Mouse (Mus musculus) hindbrain, embryonic 14.5 days (tissue): ENCODE data around the gene Etl4. TPM values are rescaled to one million over a fixed set of nuclear protein-coding genes. Genes with fewer than 3 reads are reported as not detected.

Experiments
- ATAC-seq: fragments of 200-750 bp; cut with Nextera tagmentation; 2 replicates; pipeline ENCODE4 v1.8.0; 2017; ENCODE audit warnings: moderate number of reproducible peaks, mild to moderate bottlenecking, moderate TSS enrichment, moderate library complexity; ENCODE audit not compliant: low FRiP score
- DNase-seq: peaks from one replicate; pipeline ENCODE4 v3.0.0-alpha.2; 2015; ENCODE audit warnings: low spot score
- H3K27ac ChIP-seq: fragments of 300-500 bp; sonication (generic); 2 replicates; pipeline ENCODE4 v1.5.1; 2014; ENCODE audit warnings: mild to moderate bottlenecking, moderate library complexity
- H3K27me3 ChIP-seq: fragments of 300-500 bp; sonication (generic); 2 replicates; pipeline ENCODE4 v1.6.1; 2014; ENCODE audit warnings: mild to moderate bottlenecking, low read length, mixed read lengths; ENCODE audit not compliant: control insufficient read depth, insufficient read depth
- H3K36me3 ChIP-seq: fragments of 300-500 bp; sonication (generic); replicated peaks from 2 replicates; pipeline ENCODE4 v1.6.1; 2014; ENCODE audit not compliant: control insufficient read depth, insufficient read depth
- H3K4me1 ChIP-seq: fragments of 300-500 bp; sonication (generic); replicated peaks from 2 replicates; pipeline ENCODE4 v1.6.1; 2014; ENCODE audit warnings: antibody characterized with exemption, low read length, mixed read lengths; ENCODE audit not compliant: control insufficient read depth, insufficient read depth
- H3K4me2 ChIP-seq: fragments of 300-500 bp; sonication (generic); replicated peaks from 2 replicates; pipeline ENCODE4 v1.6.1; 2014; ENCODE audit warnings: mild to moderate bottlenecking, moderate library complexity
- H3K4me3 ChIP-seq: fragments of 300-500 bp; sonication (generic); replicated peaks from 2 replicates; pipeline ENCODE4 v1.5.1; 2014; ENCODE audit warnings: mild to moderate bottlenecking, low read length
- H3K9ac ChIP-seq: fragments of 300-500 bp; sonication (generic); 2 replicates; pipeline ENCODE4 v1.6.1; 2014
- H3K9me3 ChIP-seq: fragments of 300-500 bp; sonication (generic); 2 replicates; pipeline ENCODE4 v1.6.1; 2016; ENCODE audit warnings: low read length; ENCODE audit not compliant: control insufficient read depth
- WGBS: fragments of 180-500 bp; shearing (Covaris S2); extraction: QIAGEN DNeasy Blood & Tissue Kit; methylation state at CpG from one replicate; pipeline ENCODE4 v1.1.7; 2014; 5-methylcytosine and 5-hydroxymethylcytosine counted together
- polyA plus RNA-seq: library from polyadenylated mRNA; unstranded; fragments of >200 nt; fragmentation: Nextera tagmentation; extraction: Ambion mirVana; gene quantifications from 2 replicates; pipeline ENCODE4 v1.2.1, GENCODE M21; 2014

Etl4 gene
- polyA plus RNA-seq, 1 experiment from 2014 or later = 5.9 TPM

DNA sequence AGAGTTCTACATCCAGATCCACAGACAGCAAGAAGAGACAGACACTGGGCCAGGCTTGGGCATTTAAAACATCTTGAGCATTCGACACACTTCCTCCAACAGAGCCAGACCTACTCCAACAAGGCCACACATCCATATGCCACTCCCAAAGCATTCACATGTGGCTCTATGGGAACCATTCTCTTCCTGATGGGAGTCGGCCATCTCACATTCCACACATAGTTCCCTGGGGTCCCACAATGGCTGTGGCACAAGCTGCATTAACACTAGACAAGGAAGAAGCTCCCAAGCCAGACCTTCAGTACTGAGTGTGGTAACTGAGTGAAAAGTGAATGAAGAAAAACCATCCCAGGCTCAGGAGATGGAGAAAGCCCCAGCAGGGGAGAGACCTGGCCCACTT is 584.2 kb downstream of the Etl4 start:
- no peaks in the 10 kb centered on the region for H3K27me3 ChIP-seq
- H3K4me1 ChIP-seq = no peaks in the 10 kb centered on the region
- H3K4me2 ChIP-seq = no peak overlapping the region
- H3K36me3 ChIP-seq = no peaks in the 10 kb centered on the region
- no peaks in the 10 kb centered on the region for H3K9me3 ChIP-seq
- no peak overlapping the region for H3K27ac ChIP-seq
- 66% methylated on average over 2 of the region's 2 CpGs for WGBS
- DNase-seq = no peak
- no peak for ATAC-seq
- H3K4me3 ChIP-seq = no peak overlapping the region
- H3K9ac ChIP-seq = no peak overlapping the region

DNA sequence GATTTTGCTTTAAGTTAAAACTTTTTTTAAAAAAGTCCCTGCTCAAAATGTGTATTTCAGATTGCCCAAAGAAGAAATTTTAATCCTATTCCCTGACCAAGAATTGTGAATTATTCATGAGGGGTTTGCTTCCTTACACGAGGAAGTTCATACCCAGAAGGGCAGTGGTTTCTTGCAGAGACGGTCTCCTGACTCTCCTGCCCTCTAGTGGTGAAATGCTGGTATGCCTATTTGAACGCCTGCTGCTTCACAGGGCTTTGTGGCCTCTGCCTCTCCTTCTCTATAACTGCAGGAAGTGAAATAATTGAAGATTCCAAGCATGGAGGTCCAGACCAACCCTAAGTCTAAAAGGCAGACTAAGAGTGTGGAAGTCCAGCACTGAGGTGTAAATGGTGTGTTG is 585.1 kb downstream of the Etl4 start:
- ATAC-seq (peak; percentile 66; the same call in 1 of the 2 replicates), DNase-seq (peak; percentile 82)
- H3K4me1 ChIP-seq = no peaks in the 10 kb centered on the region
- WGBS = 11% methylated on average over 3 of the region's 3 CpGs
- no peaks in the 10 kb centered on the region for H3K36me3 ChIP-seq
- H3K27ac ChIP-seq = no peak overlapping the region
- H3K4me2 ChIP-seq = no peak overlapping the region
- no peaks in the 10 kb centered on the region for H3K9me3 ChIP-seq
- H3K9ac ChIP-seq = no peak overlapping the region
- H3K27me3 ChIP-seq = no peaks in the 10 kb centered on the region
- no peak overlapping the region for H3K4me3 ChIP-seq

DNA sequence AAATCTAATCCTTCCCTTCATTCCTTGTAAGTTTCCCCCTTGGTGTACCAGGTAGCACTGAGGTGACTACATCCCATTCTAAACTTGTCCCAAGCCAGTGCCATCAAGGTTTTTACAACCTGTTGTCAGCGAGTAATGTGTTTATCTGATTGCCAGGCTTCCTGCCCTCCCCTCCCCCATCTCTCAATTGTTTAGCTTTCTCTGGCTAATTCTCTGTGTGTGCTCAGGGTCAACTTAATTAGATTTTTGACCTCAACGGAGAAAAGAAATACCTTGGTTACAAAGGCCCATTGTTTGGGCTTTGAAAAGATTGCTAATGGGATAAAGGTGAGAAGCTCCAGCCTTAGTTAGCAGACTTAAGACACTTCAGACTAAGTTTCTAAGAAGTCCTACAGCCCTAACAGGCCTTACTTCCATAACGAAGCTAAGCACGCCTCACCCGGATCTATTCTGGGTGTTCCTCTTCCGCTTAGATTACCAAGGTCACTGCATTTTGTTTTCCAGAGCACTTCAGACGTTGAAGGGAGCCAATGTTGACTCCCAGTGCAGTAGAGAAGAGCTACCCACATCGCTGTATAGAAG is 586.7 kb downstream of the Etl4 start:
- Histone ChIP-seq H3K9me3 (0 out of 2 replicates have a peak, but pooled peaks cover 3% of the 10 kb centered on the region), H3K4me1 (no peaks in the 10 kb centered on the region), H3K27me3 (no peaks in the 10 kb centered on the region), H3K9ac (no peak overlapping the region), H3K36me3 (no peaks in the 10 kb centered on the region), H3K4me2 (no peak overlapping the region), H3K27ac (no peak overlapping the region), H3K4me3 (no peak overlapping the region)
- DNase-seq = no peak
- WGBS = 44% methylated on average over 8 of the region's 8 CpGs
- ATAC-seq = no peak

DNA sequence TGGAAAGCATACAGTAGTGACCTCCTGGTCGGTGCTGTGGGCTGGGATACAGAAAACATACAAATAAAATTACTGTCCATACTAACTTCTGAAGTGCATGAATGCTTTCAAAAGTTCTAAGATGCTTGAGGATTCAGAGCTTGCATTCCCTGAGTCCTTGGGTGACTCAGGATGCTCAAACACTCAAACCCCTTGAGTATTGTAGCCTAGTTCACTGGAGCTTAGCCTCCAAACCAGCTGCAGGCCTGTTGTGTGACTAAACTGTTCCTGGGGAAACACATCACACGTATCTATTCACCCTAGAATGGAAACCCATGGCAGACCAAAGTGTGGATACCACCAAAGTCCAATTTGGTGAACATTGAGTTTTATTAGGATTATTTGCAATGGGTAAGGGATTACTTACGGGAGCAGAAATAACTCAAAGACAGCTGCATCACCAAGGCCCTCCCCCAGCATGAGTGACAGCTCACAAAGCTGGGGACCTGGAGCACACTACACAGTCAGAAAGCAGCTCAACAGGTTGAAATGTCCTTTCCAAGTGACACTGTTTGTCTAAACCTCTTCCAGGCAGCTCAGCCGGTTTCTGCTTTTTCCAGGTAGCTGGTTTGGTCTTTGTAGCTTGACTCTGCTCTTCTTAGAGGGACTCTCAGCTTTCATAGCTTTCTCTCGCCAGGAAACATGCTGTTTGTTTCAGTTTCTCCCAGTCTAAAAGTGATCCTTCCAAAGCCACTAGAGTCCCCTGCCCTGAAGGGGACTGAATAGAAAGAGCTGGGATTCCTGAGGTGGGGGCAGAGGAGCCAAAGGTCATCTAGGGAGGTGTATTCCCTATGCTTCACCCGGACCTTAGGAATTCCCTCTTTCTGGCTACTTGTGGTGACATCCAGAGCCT is 598.5 kb downstream of the Etl4 start:
- no peak overlapping the region for H3K4me3 ChIP-seq
- ATAC-seq (no peak), DNase-seq (no peak)
- H3K27ac ChIP-seq = no peak overlapping the region
- H3K4me2 ChIP-seq = no peak overlapping the region
- H3K4me1 ChIP-seq = no peaks in the 10 kb centered on the region
- no peaks in the 10 kb centered on the region for H3K36me3 ChIP-seq
- H3K9ac ChIP-seq = no peak overlapping the region
- 62% methylated on average over 6 of the region's 6 CpGs for whole genome bisulfite sequencing
- H3K9me3 ChIP-seq = no peaks in the 10 kb centered on the region
- no peaks in the 10 kb centered on the region for H3K27me3 ChIP-seq

DNA sequence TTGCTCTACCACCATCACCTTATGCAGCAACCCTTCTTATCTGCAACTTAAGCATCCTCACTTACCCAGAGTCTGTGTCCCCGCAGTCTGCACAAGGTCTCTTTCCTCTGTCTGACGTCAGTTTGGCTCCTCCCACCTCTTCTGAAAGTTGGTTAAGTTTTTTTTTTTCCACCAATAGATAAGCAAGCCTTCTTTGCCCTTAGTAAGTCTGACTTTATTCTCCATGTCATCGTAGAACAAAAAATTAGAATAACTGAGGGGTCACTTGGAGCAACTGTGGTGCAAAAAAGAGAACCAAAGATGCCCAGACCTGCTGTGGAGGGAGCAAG is 599.1 kb downstream of the Etl4 start:
- H3K4me3 ChIP-seq = no peak overlapping the region
- no peaks in the 10 kb centered on the region for H3K27me3 ChIP-seq
- no peaks in the 10 kb centered on the region for H3K9me3 ChIP-seq
- H3K27ac ChIP-seq = no peak overlapping the region
- no peaks in the 10 kb centered on the region for H3K36me3 ChIP-seq
- no peak overlapping the region for H3K4me2 ChIP-seq
- DNase-seq (no peak), ATAC-seq (no peak)
- H3K9ac ChIP-seq = no peak overlapping the region
- 73% methylated on average over 3 of the region's 3 CpGs for WGBS
- H3K4me1 ChIP-seq = no peaks in the 10 kb centered on the region

DNA sequence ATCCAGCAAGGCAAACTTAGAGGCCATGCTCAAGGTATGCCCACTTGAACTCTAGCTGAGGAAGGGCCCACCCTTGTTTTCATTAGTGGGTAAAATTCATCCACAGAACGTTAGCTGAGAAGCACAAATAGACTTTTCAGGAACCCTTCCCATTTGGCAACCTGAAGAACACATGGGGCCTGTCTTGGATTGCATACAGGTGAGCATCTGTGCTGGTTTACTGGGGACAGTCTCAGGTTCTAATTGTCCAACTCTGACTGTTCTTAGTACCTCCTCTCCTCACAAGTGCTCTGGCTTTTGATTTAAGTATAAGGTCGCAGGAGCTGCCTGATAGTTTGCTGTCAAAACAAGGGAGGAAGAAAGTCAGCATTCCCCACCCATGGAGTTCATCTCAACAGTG is 600.5 kb downstream of the Etl4 start:
- ATAC-seq (no peak), DNase-seq (no peak)
- Histone ChIP-seq H3K27ac (no peak overlapping the region), H3K9me3 (no peaks in the 10 kb centered on the region), H3K9ac (no peak overlapping the region), H3K4me3 (no peak overlapping the region), H3K4me1 (no peaks in the 10 kb centered on the region), H3K27me3 (no peaks in the 10 kb centered on the region), H3K4me2 (no peak overlapping the region), H3K36me3 (no peaks in the 10 kb centered on the region)
- 69% methylated on average over 2 of the region's 2 CpGs for WGBS

DNA sequence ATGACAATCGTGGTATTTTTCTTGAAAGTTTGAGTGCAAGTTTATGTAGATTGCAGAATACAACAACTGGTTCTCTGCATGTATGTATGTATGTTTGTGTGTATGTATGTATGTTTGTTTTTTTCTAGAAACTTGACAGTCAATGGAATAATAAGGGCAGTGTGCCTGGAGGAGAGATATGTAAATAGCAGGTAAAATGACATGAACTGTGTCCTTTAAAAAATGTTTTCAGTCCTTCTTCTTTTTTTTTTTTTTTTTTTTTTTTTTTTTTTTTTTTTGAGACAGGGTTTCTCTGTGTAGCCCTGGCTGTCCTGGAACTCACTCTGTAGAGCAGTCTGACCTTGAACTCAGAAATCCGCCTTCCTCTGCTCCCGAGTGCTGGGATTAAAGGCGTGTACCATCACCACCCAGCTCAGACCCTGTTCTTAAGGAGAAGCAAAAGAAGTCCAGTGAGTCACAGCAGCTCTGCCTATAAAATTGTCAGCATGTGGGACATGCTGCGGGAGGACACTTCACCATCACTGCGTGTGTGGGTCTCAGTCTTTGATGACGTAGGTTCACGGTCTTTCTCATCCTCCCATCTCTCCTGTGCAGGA is 606.8 kb downstream of the Etl4 start:
- H3K4me1 ChIP-seq = peaks cover 14% of the 10 kb centered on the region
- H3K27ac ChIP-seq = no peak overlapping the region
- H3K4me2 ChIP-seq = no peak overlapping the region
- peak; percentile 8 for DNase-seq
- H3K27me3 ChIP-seq = peaks cover 15% of the 10 kb centered on the region; the same call in 1 of the 2 replicates
- no peak overlapping the region for H3K9ac ChIP-seq
- no peak for ATAC-seq
- WGBS = 93% methylated on average over 8 of the region's 8 CpGs
- no peaks in the 10 kb centered on the region for H3K9me3 ChIP-seq
- H3K4me3 ChIP-seq = no peak overlapping the region
- no peaks in the 10 kb centered on the region for H3K36me3 ChIP-seq

DNA sequence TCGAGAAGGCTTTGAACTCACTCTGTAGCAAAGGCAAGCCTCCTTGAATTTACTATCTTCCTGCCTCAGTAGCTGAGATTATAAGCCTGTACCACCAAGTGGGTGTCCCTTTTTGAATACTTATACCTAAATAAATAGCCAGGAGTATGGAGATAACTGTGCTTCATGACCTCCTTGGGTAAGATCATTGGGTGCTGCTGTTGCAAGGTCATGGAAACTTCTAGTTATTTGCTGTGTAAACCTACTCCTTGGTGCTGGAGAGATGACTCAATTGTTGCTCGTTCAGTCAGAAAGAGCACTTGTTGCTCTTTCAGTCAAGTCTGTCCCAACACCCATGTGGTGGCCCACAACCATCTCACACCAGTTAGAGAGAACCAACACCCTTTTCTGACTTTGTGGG is 608.3 kb downstream of the Etl4 start:
- peak; percentile 18 for DNase-seq
- Histone ChIP-seq H3K27ac (no peak overlapping the region), H3K4me2 (no peak overlapping the region), H3K27me3 (peaks cover 19% of the 10 kb centered on the region; the same call in 1 of the 2 replicates), H3K9ac (no peak overlapping the region), H3K9me3 (no peaks in the 10 kb centered on the region), H3K4me1 (peaks cover 14% of the 10 kb centered on the region), H3K36me3 (no peaks in the 10 kb centered on the region), H3K4me3 (no peak overlapping the region)
- 85% methylated on average over 2 of the region's 2 CpGs for WGBS
- ATAC-seq = no peak

DNA sequence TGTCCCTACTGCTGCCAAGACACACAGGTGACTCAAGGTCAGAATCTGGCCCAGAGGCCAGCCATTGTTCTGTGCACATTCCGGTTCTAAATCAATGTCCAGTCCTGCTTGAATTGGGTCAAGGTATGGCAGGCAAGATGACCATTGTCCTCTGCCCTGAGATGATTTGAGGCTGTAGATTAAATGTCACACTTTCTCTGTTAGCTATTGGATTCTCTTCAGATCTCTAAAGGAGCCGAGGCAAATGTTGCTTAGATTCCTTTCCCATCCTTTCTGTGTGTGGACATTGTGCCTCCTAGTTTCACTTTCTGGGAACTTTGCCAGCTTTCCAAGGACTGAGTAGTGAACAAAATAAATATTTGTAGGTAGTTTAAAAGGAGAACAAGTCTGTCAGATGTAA is 608.9 kb downstream of the Etl4 start:
- no peak for ATAC-seq
- Histone ChIP-seq H3K9me3 (no peaks in the 10 kb centered on the region), H3K9ac (no peak overlapping the region), H3K27me3 (peaks cover 19% of the 10 kb centered on the region; the same call in 1 of the 2 replicates), H3K4me1 (peaks cover 14% of the 10 kb centered on the region), H3K36me3 (no peaks in the 10 kb centered on the region), H3K27ac (no peak overlapping the region), H3K4me3 (no peak overlapping the region), H3K4me2 (no peak overlapping the region)
- WGBS = 56% methylated on average over 2 of the region's 2 CpGs
- peak; percentile 64 for DNase-seq
